Mouse (Mus musculus): ENCODE results near the gene Plek.
"Not testable (repeated sequence)": the region's sequence is repeated elsewhere in the genome, so short reads cannot be mapped to it uniquely, and the experiment has no call there.

Plek gene

GRCm38 (mm10) chr11:17051545-17052475, at the start of gene Plek, which contains the start of gene Cnrip1:
Plek (minus strand) TSS chr11:17052381.
Cnrip1 (plus strand) TSS chr11:17051586.
- peak; percentile 66 for DNase-seq (ENCODE audit: low spot score)

DNA sequence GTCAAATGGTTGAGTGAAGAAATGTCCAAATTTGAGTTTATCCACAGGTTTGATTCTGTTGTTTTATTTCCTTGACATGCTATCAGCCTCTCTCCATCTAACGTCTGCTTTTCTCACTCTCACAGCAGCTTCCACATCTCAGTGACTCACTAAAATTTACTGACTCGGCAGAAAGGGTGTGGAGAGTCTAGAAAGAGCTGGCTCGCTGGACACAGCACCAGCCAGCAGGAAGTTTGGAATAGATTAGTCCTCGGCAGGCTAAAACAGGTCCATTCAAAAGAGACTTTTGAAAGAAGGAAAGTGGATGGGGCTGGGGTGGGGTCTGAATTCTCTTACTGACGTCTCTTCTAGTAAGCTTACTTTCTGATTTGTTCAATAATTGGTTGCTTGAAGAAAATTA, 33.9 kb upstream of the Plek start:
- DNase-seq (ENCODE audit: low spot score): peak; percentile 9

GRCm38 (mm10) chr11:17083866-17084265, 31.7 kb upstream of the Plek start:
- DNase-seq (ENCODE audit: low spot score): no peak

DNA sequence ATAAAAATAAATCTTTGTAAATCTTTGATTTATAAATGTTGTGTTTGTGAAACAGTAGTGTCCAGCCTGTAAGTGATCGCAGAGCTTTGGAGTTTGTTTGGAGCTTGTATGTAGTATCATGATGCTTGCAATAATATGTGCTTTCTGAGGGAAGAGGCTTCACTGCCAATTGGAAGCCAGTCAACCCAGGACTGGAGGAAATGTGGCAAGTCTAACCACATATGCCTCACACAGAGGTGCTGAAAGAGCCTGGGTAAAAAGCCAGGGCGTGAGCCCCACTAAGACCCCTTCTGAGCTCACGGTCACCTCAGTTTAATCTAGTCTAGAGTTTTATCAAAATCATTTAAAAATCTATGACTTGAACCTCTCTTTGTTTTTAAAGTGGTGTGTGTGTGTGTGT, 31.3 kb upstream of the Plek start:
- no peak for DNase-seq (ENCODE audit: low spot score)

DNA sequence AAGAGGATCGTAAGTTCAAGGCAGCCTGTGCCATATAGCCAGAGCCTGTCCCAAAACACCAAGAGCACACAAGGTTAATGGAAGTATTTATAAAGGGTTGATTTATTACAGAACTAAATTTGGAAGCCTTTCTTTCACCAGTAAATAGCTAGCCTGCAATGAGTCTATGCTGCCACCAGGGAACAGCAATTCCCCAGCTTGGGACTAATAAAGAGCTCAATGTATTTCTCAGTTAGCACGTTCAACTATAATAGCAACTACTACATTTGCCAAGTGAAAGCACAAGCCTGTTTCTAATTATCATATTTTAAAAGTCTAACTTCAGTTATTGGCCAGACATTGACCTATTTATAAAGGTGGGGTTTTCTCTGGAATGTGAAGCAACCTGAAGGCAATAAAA, 30.8 kb upstream of the Plek start:
- DNase-seq (ENCODE audit: low spot score): no peak

GRCm38 (mm10) chr11:17082086-17082485, 29.9 kb upstream of the Plek start:
- no peak for DNase-seq (ENCODE audit: low spot score)

GRCm38 (mm10) chr11:17075656-17076055, 23.5 kb upstream of the Plek start:
- DNase-seq (ENCODE audit: low spot score): no peak

DNA sequence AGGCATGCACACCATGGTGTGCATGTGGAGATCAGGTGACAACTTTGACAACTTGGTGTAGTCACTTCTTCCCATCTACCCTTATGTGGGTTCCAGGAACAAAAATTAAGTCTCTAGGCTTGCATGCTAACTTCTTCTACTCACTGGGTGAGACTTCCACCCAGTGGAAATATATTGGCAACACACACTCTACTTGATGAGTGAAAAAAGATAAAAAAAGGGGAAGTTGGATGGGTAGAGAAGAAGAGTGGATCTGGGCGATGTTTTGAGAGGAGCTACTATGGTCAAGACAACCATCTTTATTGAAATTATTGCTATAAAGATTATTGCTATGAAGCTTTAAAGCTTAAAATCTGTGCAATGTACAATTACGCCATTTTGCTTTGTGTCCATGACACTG, 17.2 kb upstream of the Plek start:
- DNase-seq (ENCODE audit: low spot score): not testable (repeated sequence)

GRCm38 (mm10) chr11:17052476-17053049, 382 bp upstream of the Plek start:
- no peak for DNase-seq (ENCODE audit: low spot score)

GRCm38 (mm10) chr11:17045806-17046205, 6.4 kb downstream of the Plek start:
- no peak for DNase-seq (ENCODE audit: low spot score)

DNA sequence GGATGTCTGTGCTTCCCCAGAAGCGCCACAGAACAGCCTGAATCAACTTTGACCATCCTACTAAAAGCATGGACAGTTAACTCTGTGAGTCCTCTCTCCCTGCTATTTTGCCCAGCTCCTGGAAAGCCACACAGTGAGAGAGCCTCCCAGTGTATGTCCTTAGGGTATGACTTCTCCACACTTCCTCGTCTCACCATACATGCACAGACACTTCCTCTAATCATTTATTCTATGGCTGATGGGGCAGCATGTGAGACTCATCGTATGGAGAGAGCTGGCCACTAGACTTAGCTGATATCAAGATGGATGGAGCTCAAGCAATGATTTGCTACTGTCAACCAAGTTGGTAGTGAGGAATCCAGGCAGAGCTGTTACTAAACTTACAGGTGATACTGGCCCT, 28.2 kb downstream of the Plek start:
- no peak for DNase-seq (ENCODE audit: low spot score)

DNA sequence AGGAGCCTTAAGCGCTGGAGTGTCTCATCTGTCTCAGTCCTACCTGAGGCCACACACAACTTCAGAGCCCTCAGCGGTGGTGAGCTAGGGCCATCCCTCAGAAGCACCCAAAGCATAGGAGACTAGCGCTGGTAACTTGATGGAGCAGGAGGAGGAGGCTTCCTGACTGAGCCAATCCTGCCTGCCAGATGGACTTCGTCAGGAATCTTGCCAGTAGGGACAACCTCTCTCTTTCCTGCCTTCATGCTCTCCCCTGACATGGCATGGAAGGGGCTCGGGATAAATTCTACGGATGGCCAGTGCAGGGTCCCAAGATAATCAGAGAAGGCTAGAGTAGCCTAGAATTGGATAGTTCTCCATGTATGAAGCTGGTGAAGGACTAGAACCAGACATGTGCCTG, 29.0 kb downstream of the Plek start:
- no peak for DNase-seq (ENCODE audit: low spot score)

DNA sequence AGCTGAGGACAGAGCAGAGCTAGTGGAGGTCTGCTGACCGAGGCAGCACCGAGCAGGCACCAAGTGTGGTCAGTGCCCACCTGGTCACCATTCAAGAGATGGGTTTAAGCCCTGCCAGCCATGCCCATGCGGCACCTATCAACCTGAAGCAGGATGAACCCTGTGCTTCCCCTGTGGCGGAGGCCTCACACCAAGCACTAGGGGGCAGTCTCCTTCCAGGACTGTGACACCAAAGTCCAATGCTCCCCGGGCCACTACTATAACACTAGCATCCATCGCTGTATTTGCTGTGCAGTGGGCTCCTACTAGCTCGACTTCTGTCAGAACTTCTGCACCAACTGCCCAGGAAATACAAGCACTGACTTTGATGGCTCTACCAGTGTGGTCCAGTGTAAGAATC, 32.9 kb downstream of the Plek start:
- no peak for DNase-seq (ENCODE audit: low spot score)

DNA sequence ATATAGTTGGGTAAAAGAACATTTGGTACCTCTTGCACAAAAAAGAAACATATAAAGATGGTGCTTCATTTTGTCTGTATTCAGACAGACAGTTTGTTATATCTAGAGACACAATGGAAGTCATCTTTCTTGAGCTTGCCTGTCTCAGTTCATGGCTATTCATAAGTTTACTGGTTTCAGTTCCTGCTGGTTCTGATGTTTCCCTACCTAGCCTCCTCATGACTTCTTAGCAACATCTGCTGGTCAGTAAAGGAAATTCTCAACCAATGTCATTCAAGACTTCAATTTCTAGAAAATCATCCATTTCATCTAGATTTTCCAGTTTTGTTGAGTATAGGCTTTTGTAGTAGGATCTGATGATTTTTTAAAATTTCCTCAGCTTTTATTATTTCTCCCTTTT, 39.2 kb downstream of the Plek start:
- no peak for DNase-seq (ENCODE audit: low spot score)

DNA sequence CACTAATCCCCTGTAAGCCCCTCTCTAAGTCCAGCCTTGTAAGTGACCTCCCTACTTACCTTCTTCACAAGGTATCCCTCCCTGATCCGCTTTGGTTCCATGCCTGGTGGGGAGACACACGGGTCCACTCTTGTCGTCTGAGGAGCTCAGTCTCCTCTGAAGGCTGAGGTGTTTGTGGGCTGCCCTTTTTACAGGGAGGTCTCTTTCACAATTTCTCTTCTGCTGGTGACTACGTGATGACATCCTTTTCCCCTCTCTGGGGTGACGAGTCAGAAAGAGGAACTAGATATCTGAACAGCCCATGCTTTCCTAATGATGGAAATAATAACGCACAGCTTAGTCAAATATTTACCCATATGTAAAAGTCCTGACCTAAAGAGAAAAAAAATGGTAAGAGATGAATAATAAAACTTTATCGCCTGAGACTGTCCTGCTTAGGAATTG, 43.7 kb downstream of the Plek start:
- DNase-seq (ENCODE audit: low spot score): no peak

DNA sequence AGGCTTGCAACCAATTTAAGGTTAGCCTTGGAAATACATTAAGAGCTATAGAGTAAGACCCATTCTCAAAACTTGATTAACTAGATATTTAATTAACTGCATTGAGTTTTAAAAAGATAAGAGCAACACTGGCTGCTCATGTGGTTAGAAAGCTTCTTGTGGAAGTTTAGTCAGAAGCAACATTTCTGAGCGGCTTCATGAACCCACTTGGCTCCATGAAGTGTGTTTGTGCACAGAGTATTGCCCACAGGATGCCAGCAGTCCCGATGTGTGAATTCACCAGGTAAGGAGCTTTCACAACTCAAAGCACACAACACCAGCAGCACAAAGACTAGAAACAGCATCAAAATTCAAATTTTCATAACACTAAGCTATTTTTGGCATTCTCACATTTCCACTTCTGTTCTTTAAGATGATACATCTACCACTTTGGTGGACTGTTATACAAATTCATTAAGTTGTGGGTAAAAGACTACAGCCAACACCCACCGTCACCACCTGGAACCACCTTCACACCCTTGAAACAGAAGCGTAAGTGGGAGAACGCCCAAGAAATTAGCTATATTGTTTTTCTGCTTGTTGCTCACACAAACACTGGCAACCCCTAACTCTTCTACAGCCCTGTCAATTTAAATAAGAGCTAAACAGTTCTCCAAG, 44.5 kb downstream of the Plek start:
- no peak for DNase-seq (ENCODE audit: low spot score)

DNA sequence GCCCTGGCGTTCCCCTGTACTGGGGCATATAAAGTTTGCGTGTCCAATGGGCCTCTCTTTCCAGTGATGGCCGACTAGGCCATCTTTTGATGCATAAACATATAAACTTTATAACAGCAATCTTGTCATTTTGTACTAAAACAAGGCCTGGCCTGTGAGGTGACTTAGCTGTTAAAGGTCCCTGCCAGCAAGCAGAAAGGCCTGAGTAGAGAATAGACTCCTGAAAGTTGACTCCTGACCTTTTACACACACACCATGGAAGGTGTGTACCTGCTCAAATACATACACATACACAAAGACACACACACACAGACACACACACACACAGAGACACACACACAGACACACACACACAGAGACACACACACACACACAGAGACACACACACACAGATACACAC, 45.7 kb downstream of the Plek start:
- not testable (repeated sequence) for DNase-seq (ENCODE audit: low spot score)

DNA sequence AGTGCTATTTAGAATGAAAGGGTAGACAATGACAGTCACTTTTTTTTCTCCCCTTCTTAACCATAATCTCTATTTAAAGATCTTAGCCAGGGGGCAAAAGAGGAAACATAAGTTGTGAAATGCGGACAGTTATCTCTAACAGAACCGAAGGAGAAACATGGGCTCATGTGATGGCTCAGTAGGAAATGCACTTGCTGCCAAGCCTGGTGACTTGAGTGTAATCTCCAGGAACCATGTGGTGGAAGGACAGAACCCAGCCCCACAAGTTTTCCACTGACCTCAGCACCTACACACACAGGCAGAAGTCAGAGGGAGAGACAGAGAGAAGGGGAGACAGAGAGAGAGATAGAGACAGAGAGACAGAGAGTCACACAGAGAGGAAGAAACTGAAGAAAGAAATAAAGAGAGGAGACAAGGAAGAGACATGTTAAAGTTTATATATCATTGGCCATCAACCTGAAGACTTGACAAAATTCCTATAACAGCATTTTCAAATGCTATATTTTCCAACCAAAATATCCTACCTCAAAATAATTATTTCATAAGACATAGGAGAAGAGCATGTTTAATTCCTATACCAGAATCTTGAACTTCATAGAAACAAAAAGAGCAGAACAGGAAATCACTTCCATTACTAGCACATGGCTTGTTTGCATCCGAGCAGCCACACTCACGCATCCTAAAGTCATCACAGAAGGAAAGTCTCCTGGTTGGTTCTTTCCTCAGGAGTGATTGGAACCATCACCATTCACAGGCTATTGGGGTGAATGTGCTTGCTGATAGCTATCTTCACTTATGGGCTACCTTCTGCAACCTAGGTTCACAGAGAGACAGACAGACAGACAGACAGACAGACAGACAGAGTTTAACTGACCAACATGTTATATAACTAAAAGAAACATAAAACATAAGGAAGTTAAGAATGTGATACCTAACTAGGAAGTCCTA, 47.0 kb downstream of the Plek start:
- DNase-seq (ENCODE audit: low spot score): no peak

GRCm38 (mm10) chr11:17003757-17004156, 48.4 kb downstream of the Plek start:
- DNase-seq (ENCODE audit: low spot score): no peak

DNA sequence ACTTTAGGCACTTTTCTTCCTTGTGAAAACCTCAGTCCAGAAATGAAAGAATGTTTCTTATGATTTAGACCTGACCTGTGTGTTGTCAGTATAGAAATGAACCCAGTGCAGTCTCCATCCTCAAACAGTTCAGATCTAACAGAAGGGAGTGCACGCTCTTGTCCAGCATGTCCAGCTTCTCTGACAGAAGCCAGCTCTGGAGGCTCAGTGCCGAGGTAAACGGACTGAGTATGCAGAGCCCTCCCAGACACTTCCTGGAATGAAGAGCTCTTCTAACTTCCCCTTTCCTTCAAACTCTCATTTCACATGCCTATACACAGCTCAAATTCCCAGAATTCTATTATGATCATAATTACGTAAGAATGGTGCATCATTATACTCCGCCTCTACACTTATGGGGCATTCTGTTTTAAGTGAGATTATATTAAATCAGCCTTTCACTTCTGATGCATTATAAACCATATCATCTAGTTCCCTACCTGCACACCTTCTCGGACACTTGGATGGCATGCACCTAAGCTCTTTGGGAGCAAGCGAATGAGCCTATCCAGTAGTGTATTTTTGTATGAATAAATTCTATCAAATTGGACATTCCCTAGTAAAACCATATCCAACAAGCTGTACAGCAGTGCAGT, 49.3 kb downstream of the Plek start:
- DNase-seq (ENCODE audit: low spot score): no peak
